Mouse (Mus musculus): Measurements from ENCODE around the gene Pts.

Gene Pts

DNA sequence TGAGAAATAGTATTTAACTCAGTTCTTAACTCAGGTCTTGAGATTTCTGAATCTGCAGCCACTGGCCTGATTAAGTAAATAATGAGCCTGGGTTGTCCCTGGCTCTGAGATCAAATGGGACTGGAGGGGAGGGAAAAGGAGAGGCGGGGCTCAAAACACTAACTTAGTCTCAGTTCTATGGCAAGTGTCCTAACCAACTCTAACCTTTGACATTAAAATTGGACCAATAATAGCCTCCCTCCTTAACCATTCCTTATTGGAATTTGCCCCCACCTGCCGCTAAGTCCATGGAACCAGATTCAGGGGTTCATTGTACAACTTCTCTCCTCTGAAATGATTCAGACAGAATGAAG, 26.5 kb upstream of the Pts start, which contains the start of gene Bco2:
Bco2 (minus strand) TSS at position 88 of the 353 bp plus-strand sequence.
- no peaks in the 10 kb centered on the region for H3K9me3 ChIP-seq (ENCODE audit: low read length)
- H3K4me3 ChIP-seq (replicated peaks; ENCODE audit: low read length): peak within 1 kb of the TSS; percentile 56
- H3K36me3 ChIP-seq (ENCODE audit: insufficient read depth, low read length): no peaks in the 10 kb centered on the region
- peaks cover 6% of the 10 kb centered on the region for H3K27me3 ChIP-seq (ENCODE audit: insufficient read depth, low read length)
- TF ChIP-seq POU5F1 (IDR thresholded peaks at IDR 0.05; ENCODE audit: borderline replicate concordance, low read length) (no peak), CTCF (conservative IDR thresholded peaks at IDR 0.05; ENCODE audit: low read length) (no peak), NANOG (IDR thresholded peaks at IDR 0.05; ENCODE audit: borderline replicate concordance, low read length) (no peak)
- peaks cover 22% of the 10 kb centered on the region for H3K4me1 ChIP-seq (replicated peaks; ENCODE audit: low read depth, low read length)

DNA sequence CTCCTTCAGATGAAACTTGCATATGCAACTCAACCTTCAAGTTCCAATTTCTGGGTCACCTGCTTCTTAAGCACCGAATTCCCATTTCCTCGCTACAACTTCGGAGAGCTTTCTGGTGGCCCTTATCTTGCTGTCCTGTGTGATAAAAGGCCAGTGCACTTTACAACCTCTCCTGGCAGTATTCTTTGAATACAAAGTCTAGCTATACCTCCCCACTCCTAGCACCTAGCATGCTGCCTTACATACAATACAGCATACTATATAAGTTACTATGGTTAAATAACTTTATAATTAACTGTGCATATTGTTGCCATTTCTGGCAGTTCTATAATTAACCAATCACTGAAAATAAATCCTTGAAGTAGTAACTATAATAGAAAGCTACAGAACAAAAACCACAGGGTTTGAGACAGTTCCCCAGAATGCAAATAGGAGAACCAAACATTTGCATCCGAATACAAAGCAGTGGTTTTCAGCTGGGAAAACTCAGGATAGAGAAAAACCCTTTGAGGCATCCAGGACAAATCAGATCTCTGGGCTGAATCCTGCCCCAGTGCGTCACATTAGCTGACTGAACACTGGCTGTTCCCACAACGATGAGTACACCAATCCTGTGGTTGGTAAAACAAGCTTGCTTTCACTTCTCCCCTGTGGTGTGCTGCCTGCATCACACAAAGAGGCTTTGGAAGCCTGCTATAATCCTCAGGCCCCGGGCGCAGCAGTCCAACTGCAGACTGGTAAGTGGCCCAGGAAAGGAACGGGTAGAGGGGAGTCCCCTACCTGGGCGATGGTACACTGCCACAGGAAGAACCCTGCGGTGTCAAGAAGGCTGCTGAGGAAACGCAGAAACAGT, 25.9 kb upstream of the Pts start, which contains the start of gene Il18:
Il18 (plus strand) TSS at position 587 of the 853 bp plus-strand sequence.
- Histone ChIP-seq H3K9me3 (ENCODE audit: low read length) (no peaks in the 10 kb centered on the region), H3K27me3 (ENCODE audit: insufficient read depth, low read length) (peaks cover 3% of the 10 kb centered on the region), H3K4me1 (replicated peaks; ENCODE audit: low read depth, low read length) (peaks cover 22% of the 10 kb centered on the region), H3K4me3 (replicated peaks; ENCODE audit: low read length) (peak within 1 kb of the TSS; percentile 56), H3K36me3 (ENCODE audit: insufficient read depth, low read length) (no peaks in the 10 kb centered on the region)
- TF ChIP-seq NANOG (IDR thresholded peaks at IDR 0.05; ENCODE audit: borderline replicate concordance, low read length) (no peak), POU5F1 (IDR thresholded peaks at IDR 0.05; ENCODE audit: borderline replicate concordance, low read length) (no peak), CTCF (conservative IDR thresholded peaks at IDR 0.05; ENCODE audit: low read length) (no peak)

DNA sequence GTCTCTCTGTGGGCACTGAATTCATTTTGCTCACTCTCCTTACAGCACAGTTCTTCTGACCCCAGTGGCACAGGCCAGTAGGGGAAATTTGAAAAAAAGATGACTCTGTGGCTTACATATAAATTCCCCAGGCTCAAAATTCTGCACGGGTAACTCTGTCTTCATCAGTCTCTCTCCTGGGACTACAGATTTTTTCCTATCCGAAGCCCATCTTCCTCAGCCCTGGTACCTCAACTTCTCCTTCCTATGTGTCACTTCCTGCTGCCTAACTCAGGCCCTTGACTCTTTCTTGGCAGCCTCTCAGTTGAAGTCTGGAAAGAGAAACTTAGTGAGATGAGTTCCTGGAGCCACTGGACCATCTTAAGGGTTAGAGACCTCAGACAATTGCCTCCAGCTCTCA, 25.0 kb upstream of the Pts start:
- TF ChIP-seq CTCF (conservative IDR thresholded peaks at IDR 0.05; ENCODE audit: low read length) (no peak), POU5F1 (IDR thresholded peaks at IDR 0.05; ENCODE audit: borderline replicate concordance, low read length) (no peak), NANOG (IDR thresholded peaks at IDR 0.05; ENCODE audit: borderline replicate concordance, low read length) (no peak)
- Histone ChIP-seq H3K4me3 (replicated peaks; ENCODE audit: low read length) (no peak overlapping the region), H3K36me3 (ENCODE audit: insufficient read depth, low read length) (no peaks in the 10 kb centered on the region), H3K9me3 (ENCODE audit: low read length) (no peaks in the 10 kb centered on the region), H3K4me1 (replicated peaks; ENCODE audit: low read depth, low read length) (peaks cover 22% of the 10 kb centered on the region), H3K27me3 (ENCODE audit: insufficient read depth, low read length) (no peaks in the 10 kb centered on the region)

DNA sequence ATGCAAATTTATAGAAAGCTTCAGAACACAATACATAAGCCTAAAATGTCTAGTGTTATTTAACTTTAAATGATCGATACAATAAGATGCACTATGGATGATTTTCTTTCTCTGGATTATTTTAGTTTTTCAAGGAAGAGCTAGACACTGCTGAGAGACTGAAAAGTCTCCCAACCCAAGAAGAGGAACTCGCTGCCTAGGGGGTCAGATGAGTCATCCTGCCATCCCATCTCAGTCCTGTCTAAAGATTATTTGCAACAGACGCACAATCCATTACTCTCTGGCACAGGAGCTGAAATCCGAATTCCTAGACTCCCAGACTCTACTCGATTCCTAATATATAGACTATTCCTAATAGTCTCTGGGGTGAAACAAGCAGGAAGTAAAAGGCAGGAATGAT, 23.7 kb upstream of the Pts start:
- no peaks in the 10 kb centered on the region for H3K9me3 ChIP-seq (ENCODE audit: low read length)
- H3K4me3 ChIP-seq (replicated peaks; ENCODE audit: low read length): no peak overlapping the region
- no peaks in the 10 kb centered on the region for H3K27me3 ChIP-seq (ENCODE audit: insufficient read depth, low read length)
- peaks cover 22% of the 10 kb centered on the region for H3K4me1 ChIP-seq (replicated peaks; ENCODE audit: low read depth, low read length)
- H3K36me3 ChIP-seq (ENCODE audit: insufficient read depth, low read length): no peaks in the 10 kb centered on the region
- no peak for TF ChIP-seq NANOG (IDR thresholded peaks at IDR 0.05; ENCODE audit: borderline replicate concordance, low read length)
- TF ChIP-seq CTCF (conservative IDR thresholded peaks at IDR 0.05; ENCODE audit: low read length): no peak
- no peak for TF ChIP-seq POU5F1 (IDR thresholded peaks at IDR 0.05; ENCODE audit: borderline replicate concordance, low read length)

DNA sequence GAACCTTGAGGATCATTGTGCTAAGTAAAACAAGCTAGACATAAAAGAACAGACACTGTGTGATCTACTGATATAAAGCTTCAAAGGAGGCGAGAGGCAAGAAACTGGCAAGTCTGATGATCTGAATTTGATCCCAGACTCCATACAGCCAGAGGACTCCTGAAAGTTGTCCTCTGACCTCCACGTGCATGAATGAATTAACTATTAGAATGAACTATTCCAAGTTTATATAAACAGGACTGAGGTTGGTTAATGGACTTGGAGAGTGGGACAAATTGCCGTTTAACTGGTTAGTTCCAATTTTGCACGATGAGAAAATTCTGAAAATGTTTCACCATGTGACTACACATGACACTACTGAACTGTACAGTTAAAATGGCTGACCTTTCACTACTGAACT, 20.4 kb upstream of the Pts start:
- no peak overlapping the region for H3K4me3 ChIP-seq (replicated peaks; ENCODE audit: low read length)
- no peak for TF ChIP-seq NANOG (IDR thresholded peaks at IDR 0.05; ENCODE audit: borderline replicate concordance, low read length)
- TF ChIP-seq POU5F1 (IDR thresholded peaks at IDR 0.05; ENCODE audit: borderline replicate concordance, low read length): no peak
- no peak for TF ChIP-seq CTCF (conservative IDR thresholded peaks at IDR 0.05; ENCODE audit: low read length)
- H3K27me3 ChIP-seq (ENCODE audit: insufficient read depth, low read length): no peaks in the 10 kb centered on the region
- peaks cover 4% of the 10 kb centered on the region for H3K4me1 ChIP-seq (replicated peaks; ENCODE audit: low read depth, low read length)
- no peaks in the 10 kb centered on the region for H3K9me3 ChIP-seq (ENCODE audit: low read length)
- no peaks in the 10 kb centered on the region for H3K36me3 ChIP-seq (ENCODE audit: insufficient read depth, low read length)

DNA sequence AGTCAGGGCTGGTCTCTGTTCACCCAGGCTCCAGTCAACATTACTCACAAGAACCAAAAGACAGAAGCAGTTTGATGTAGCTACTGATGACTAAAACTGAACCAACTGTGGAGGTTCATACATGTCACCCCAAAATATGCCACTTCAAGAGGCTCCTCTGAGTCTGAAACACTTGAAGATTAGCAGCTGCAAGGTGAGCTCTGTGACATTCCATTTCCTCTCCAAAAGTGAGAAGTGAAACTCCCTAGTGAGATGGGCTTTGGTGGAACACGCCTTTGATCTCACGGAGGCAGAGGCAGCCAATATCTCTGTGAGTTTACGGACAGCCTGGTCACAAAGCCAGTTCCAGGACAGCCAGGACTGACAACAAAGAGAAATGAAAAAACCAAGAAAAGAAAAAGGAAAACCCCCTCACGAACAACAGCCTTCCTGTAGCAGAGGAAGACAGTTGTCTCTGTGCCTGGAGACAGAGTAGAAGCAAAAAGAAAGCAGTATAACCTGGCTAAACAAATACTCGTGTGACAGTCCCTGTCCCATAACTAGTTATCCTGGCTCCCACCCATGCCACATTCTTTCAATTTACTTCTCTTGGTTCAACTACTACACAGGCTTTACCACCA, 19.4 kb upstream of the Pts start:
- Histone ChIP-seq H3K36me3 (ENCODE audit: insufficient read depth, low read length) (no peaks in the 10 kb centered on the region), H3K9me3 (ENCODE audit: low read length) (no peaks in the 10 kb centered on the region), H3K27me3 (ENCODE audit: insufficient read depth, low read length) (no peaks in the 10 kb centered on the region), H3K4me1 (replicated peaks; ENCODE audit: low read depth, low read length) (no peaks in the 10 kb centered on the region), H3K4me3 (replicated peaks; ENCODE audit: low read length) (no peak overlapping the region)
- TF ChIP-seq CTCF (conservative IDR thresholded peaks at IDR 0.05; ENCODE audit: low read length) (no peak), NANOG (IDR thresholded peaks at IDR 0.05; ENCODE audit: borderline replicate concordance, low read length) (no peak), POU5F1 (IDR thresholded peaks at IDR 0.05; ENCODE audit: borderline replicate concordance, low read length) (no peak)

DNA sequence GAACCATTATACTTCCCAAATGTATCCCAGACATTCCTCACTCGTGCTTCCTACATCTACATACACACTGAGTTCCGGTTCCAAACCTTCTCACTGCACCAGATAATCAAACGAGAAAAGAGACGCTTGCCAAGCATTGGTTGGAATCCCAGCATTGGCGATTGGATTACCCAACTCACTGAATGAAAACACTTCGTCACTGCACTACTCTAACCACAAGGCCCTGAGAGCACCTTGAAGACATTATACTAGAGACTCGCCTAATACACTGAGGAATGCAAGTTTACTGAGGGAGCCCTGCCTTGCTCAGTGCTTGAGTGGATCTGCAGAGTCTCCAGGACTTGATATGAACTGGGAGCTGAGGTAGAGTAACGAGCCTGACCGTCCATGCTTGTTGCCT, 13.9 kb upstream of the Pts start:
- Histone ChIP-seq H3K9me3 (ENCODE audit: low read length) (no peaks in the 10 kb centered on the region), H3K4me1 (replicated peaks; ENCODE audit: low read depth, low read length) (no peaks in the 10 kb centered on the region), H3K27me3 (ENCODE audit: insufficient read depth, low read length) (peaks cover 7% of the 10 kb centered on the region; the same call in 1 of the 2 replicates), H3K36me3 (ENCODE audit: insufficient read depth, low read length) (no peaks in the 10 kb centered on the region), H3K4me3 (replicated peaks; ENCODE audit: low read length) (no peak overlapping the region)
- TF ChIP-seq NANOG (IDR thresholded peaks at IDR 0.05; ENCODE audit: borderline replicate concordance, low read length) (no peak), CTCF (conservative IDR thresholded peaks at IDR 0.05; ENCODE audit: low read length) (no peak), POU5F1 (IDR thresholded peaks at IDR 0.05; ENCODE audit: borderline replicate concordance, low read length) (no peak)

DNA sequence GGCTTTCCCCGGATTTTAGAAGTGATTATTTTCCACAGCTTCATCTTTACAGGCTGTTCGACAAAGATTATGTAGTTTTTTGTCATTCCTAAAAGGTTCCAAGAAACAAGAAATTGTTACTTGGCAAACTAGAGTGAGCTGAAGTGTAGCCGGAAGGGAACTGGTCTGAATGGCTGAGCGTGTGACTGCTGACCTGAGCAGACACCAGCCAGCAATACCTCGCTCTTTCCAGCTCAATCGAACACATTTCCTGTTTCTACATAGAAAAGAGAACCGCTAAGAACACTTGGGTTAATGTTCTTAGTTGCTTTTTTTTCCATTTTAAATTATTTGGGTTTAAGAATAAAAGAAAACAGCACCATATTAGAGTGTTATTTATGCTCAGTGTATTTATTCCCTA, 11.6 kb upstream of the Pts start:
- no peak overlapping the region for H3K4me3 ChIP-seq (replicated peaks; ENCODE audit: low read length)
- peaks cover 11% of the 10 kb centered on the region; the same call in 1 of the 2 replicates for H3K27me3 ChIP-seq (ENCODE audit: insufficient read depth, low read length)
- H3K36me3 ChIP-seq (ENCODE audit: insufficient read depth, low read length): no peaks in the 10 kb centered on the region
- H3K9me3 ChIP-seq (ENCODE audit: low read length): no peaks in the 10 kb centered on the region
- no peak for TF ChIP-seq NANOG (IDR thresholded peaks at IDR 0.05; ENCODE audit: borderline replicate concordance, low read length)
- H3K4me1 ChIP-seq (replicated peaks; ENCODE audit: low read depth, low read length): no peaks in the 10 kb centered on the region
